Mouse (Mus musculus) hindbrain, embryonic 13.5 days (tissue): ENCODE measurements around the gene Mfsd6. TPM values are rescaled to one million over a fixed set of nuclear protein-coding genes. Genes with fewer than 3 reads are reported as not detected.

Source experiments
- ATAC-seq: fragments of 200-750 bp; cut with Nextera tagmentation; 2 replicates; pipeline ENCODE4 v1.8.0; 2017; ENCODE audit warnings: moderate TSS enrichment; ENCODE audit not compliant: low FRiP score
- H3K27ac ChIP-seq: fragments of 300-500 bp; sonication (generic); 2 replicates; pipeline ENCODE4 v1.5.1; 2015; ENCODE audit warnings: inconsistent platforms, mild to moderate bottlenecking, moderate library complexity
- H3K27me3 ChIP-seq: fragments of 300-500 bp; sonication (generic); 2 replicates; pipeline ENCODE4 v1.6.1; 2015; ENCODE audit warnings: mild to moderate bottlenecking, inconsistent platforms
- H3K36me3 ChIP-seq: fragments of 300-500 bp; sonication (generic); 2 replicates; pipeline ENCODE4 v1.6.1; 2015; ENCODE audit warnings: mild to moderate bottlenecking, inconsistent platforms
- H3K4me1 ChIP-seq: fragments of 300-500 bp; sonication (generic); replicated peaks from 2 replicates; pipeline ENCODE4 v1.6.1; 2015; ENCODE audit warnings: inconsistent platforms
- H3K4me2 ChIP-seq: fragments of 300-500 bp; sonication (generic); 2 replicates; pipeline ENCODE4 v1.6.1; 2015; ENCODE audit warnings: inconsistent platforms, mild to moderate bottlenecking, moderate library complexity
- H3K4me3 ChIP-seq: fragments of 300-500 bp; sonication (generic); 2 replicates; pipeline ENCODE4 v1.5.1; 2015; ENCODE audit warnings: mild to moderate bottlenecking, inconsistent platforms
- H3K9ac ChIP-seq: fragments of 300-500 bp; sonication (generic); 2 replicates; pipeline ENCODE4 v1.6.1; 2015; ENCODE audit warnings: mild to moderate bottlenecking, inconsistent platforms
- H3K9me3 ChIP-seq: fragments of 300-500 bp; sonication (generic); 2 replicates; pipeline ENCODE4 v1.6.1; 2016; ENCODE audit warnings: inconsistent platforms
- WGBS: fragments of 180-500 bp; shearing (Covaris S2); methylation state at CpG from one replicate; pipeline ENCODE4 v1.1.7; 2015; 5-methylcytosine and 5-hydroxymethylcytosine counted together
- polyA plus RNA-seq: library from polyadenylated mRNA; unstranded; fragments of >200 nt; fragmentation: Nextera tagmentation; extraction: Ambion mirVana; gene quantifications from 2 replicates; pipeline ENCODE4 v1.2.1, GENCODE M21; 2015

Gene Mfsd6
- polyA plus RNA-seq, 1 experiment from 2014 or later = 7.8 TPM

DNA sequence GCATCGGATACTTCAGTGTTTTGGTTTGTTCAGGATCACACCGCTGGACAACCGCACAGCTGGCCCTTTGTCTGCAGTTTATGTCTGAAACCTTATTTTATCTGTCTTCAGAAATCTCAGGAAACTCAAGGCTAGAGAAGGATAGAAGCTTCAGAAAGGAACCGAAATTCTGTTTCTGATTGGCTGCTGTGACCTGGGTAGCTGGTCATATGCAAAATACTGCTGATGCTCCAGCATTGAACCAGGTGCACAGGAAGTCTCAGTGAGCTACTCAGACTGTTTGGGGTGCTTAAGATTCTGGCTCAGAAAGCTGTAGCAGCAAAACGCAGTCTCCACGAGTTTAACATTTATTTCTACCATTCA is 96.3 kb downstream of the Mfsd6 start:
- peak overlapping the region; percentile 92 for H3K9ac ChIP-seq
- H3K4me1 ChIP-seq = peaks cover 13% of the 10 kb centered on the region
- H3K4me2 ChIP-seq = peak overlapping the region; percentile 54
- peak; percentile 90 for ATAC-seq
- no peaks in the 10 kb centered on the region for H3K36me3 ChIP-seq
- no peaks in the 10 kb centered on the region for H3K27me3 ChIP-seq
- 0% methylated on average over 6 of the region's 6 CpGs for WGBS
- no peaks in the 10 kb centered on the region for H3K9me3 ChIP-seq
- H3K4me3 ChIP-seq = peak overlapping the region; percentile 89
- H3K27ac ChIP-seq = peak overlapping the region; percentile 92

DNA sequence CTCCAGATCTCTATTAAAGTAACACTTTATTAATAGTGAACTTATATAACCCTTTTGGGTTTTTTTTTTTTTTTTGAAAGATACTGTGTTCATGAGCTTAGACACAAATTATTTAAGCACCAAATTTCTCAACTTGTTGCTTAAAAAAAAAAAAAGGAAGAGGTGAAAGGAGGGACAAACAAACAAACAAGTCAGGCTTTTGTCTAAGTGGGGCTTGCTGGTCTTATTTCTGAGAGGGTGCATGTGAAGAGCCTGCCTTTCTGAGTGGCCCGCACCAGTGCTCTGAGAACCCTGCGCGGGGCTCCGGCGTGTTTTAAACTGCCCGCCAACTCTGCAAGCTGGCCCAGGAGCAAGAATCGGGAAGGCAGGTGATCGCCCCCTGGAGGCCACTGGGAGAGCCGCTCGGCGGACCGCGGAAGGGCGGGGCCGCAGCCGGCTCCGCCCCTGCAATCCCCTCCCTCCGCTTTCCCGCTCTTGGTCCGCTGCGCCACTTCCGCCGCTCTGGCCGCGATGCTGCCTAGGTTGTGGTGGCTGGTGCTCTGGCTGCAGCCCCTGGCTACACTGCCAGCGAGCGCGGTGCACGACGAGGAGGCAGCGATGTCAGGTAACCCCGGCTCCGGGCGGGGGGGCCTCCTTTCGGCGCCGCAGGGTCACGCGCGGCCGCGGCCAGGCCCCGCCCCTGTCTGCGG is 96.9 kb downstream of the Mfsd6 start, which contains the start of gene Nemp2:
Nemp2 (plus strand) TSS at position 456 of the 689 bp plus-strand sequence.
- Histone ChIP-seq H3K4me1 (peaks cover 13% of the 10 kb centered on the region), H3K4me2 (peak within 1 kb of the TSS; percentile 54), H3K9me3 (no peaks in the 10 kb centered on the region), H3K4me3 (peak within 1 kb of the TSS; percentile 89), H3K27me3 (no peaks in the 10 kb centered on the region), H3K27ac (peak within 1 kb of the TSS; percentile 92), H3K9ac (peak within 1 kb of the TSS; percentile 92), H3K36me3 (no peaks in the 10 kb centered on the region)
- ATAC-seq = peak; percentile 96
- WGBS = under 1% methylated on average over 42 of the region's 44 CpGs

DNA sequence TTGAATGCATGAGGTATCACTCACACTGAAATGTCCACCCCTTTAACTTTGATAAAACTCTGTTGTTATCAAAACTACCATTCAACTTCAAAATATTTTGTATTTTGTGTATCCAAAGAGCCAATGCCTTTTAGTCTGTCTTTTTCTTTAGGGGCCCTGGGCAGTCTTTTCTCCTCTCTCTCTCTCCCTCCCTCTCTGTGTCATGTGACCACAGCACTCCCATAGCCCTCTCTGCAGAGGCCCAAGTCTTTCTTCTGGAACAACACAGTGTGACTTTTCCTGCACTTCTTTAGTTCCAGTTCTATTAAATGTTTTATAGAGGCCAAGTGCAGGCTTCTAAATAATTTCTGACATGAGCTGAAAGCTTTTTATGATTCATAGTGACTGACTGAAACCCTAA is 106.8 kb downstream of the Mfsd6 start:
- Histone ChIP-seq H3K36me3 (no peaks in the 10 kb centered on the region), H3K4me1 (no peaks in the 10 kb centered on the region), H3K9ac (no peak overlapping the region), H3K9me3 (no peaks in the 10 kb centered on the region), H3K4me3 (no peak overlapping the region), H3K4me2 (no peak overlapping the region), H3K27me3 (no peaks in the 10 kb centered on the region), H3K27ac (no peak overlapping the region)
- no peak for ATAC-seq

DNA sequence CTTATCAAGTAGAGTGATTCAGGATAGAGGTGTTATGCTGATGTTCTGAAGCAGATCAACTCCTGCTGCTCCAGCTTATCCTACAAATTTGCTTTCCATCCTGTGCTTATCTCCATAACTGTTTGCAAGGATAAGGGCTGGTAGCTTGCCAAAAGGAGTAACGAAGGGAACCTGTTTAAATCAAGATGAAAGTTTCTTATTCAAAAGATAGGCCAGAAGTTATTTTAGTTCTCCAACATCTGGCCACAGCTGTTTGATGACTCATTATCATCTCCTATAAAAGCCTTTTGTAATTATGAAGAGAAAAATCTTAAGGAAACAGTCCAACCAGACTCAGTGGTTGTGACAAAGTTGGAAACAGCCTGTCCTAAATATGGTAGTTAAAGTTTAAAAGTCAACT is 109.0 kb downstream of the Mfsd6 start:
- no peak overlapping the region for H3K27ac ChIP-seq
- ATAC-seq = no peak
- H3K9me3 ChIP-seq = no peaks in the 10 kb centered on the region
- H3K4me1 ChIP-seq = no peaks in the 10 kb centered on the region
- no peak overlapping the region for H3K9ac ChIP-seq
- WGBS = 83% methylated on average over 1 of the region's 1 CpGs
- no peaks in the 10 kb centered on the region for H3K36me3 ChIP-seq
- H3K4me3 ChIP-seq = no peak overlapping the region
- H3K4me2 ChIP-seq = no peak overlapping the region
- no peaks in the 10 kb centered on the region for H3K27me3 ChIP-seq

DNA sequence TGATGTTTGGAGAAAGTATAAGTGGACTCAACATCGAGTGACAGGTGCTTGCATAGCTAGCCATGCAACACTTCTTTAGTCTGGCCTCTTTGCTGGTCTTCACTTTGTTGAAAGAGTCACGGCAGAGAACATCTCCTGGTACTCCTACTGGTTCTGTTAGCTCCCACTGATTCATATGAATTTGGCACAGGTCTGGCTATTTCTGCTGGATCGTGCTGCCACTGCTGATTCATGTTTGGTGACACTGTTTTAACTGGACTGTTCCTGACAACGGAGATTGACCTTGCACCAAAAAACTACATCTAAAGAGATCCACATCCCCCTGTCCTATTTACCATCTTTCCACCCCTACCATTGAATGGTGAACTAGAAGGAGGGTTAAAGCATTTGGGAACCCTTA is 118.8 kb downstream of the Mfsd6 start:
- H3K36me3 ChIP-seq = no peaks in the 10 kb centered on the region
- H3K27ac ChIP-seq = no peak overlapping the region
- no peak for ATAC-seq
- H3K9me3 ChIP-seq = no peaks in the 10 kb centered on the region
- no peak overlapping the region for H3K4me3 ChIP-seq
- H3K27me3 ChIP-seq = no peaks in the 10 kb centered on the region
- no peaks in the 10 kb centered on the region for H3K4me1 ChIP-seq
- WGBS = 91% methylated on average over 4 of the region's 4 CpGs
- no peak overlapping the region for H3K4me2 ChIP-seq
- no peak overlapping the region for H3K9ac ChIP-seq

DNA sequence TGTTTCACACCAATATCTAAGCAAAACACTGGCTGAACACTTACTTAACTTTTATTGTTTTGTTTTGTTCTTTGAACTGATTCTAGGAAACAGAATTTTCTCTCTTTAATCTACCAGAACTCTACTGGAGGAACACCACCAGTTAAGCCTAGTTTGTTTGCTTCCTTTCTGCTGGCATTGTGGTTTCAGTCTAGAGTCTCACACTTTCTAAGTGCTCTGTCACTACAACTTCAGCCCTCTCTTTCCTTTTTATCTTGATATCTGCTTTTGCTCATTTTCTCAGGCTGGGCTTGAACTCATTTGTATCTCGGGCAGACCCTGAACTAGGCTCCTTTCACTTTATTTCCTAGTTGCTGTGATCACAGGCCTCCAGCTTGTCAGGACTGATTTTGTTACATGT is 119.6 kb downstream of the Mfsd6 start:
- H3K36me3 ChIP-seq = no peaks in the 10 kb centered on the region
- H3K4me2 ChIP-seq = no peak overlapping the region
- H3K4me3 ChIP-seq = no peak overlapping the region
- no peak overlapping the region for H3K27ac ChIP-seq
- H3K4me1 ChIP-seq = no peaks in the 10 kb centered on the region
- no peaks in the 10 kb centered on the region for H3K27me3 ChIP-seq
- ATAC-seq = no peak
- H3K9me3 ChIP-seq = no peaks in the 10 kb centered on the region
- 95% methylated on average over 1 of the region's 1 CpGs for WGBS
- H3K9ac ChIP-seq = no peak overlapping the region

Other genes starting within 250 kb of the Mfsd6 start
- 8.9 and 9.2 TPM in 2 replicates for gene Nab1, start 226.8 kb downstream of the Mfsd6 start, polyA plus RNA-seq
- gene Nemp2, start 96.8 kb downstream of the Mfsd6 start, polyA plus RNA-seq = 6.3 and 7.1 TPM in 2 replicates
- gene Inpp1, start 90.2 kb upstream of the Mfsd6 start, polyA plus RNA-seq = 23.9 and 30.7 TPM in 2 replicates
- gene Hibch, start 117.5 kb upstream of the Mfsd6 start, polyA plus RNA-seq = 34.1 and 35.9 TPM in 2 replicates